Mouse (Mus musculus) C2C12 (cell line): ENCODE results near the gene Nfe2. TPM values are rescaled to one million over a fixed set of nuclear protein-coding genes. Genes with fewer than 3 reads are reported as not detected.
A peak's percentile ranks its signal among the peaks of the same experiment; 100 is the strongest.
"Not testable (repeated sequence)": the region's sequence is repeated elsewhere in the genome, so short reads cannot be mapped to it uniquely, and the experiment has no call there.

Experiments used
- H3K27me3 ChIP-seq: one replicate; pipeline ENCODE4 v1.6.1; 2011; ENCODE audit not compliant: control insufficient read depth, insufficient read depth, insufficient read length
- H3K36me3 ChIP-seq: one replicate; pipeline ENCODE4 v1.6.1; 2011; ENCODE audit not compliant: control insufficient read depth, insufficient read depth
- H3K4me3 ChIP-seq: one replicate; pipeline ENCODE4 v1.5.1; 2011; ENCODE audit warnings: mild to moderate bottlenecking, control low read depth; ENCODE audit not compliant: poor library complexity, insufficient read depth, severe bottlenecking
- H3K79me2 ChIP-seq: one replicate; pipeline ENCODE4 v1.6.1; 2011; ENCODE audit not compliant: control insufficient read depth, insufficient read depth
- H3K79me3 ChIP-seq: one replicate; pipeline ENCODE4 v1.6.1; 2011; ENCODE audit warnings: low read depth, control low read depth
- H3ac ChIP-seq: one replicate; pipeline ENCODE3; 2011; ENCODE audit warnings: low read depth; ENCODE audit not compliant: control insufficient read depth, insufficient read length
- CEBPB ChIP-seq: IDR thresholded peaks from one replicate; pipeline ENCODE4 v1.6.1; 2011; ENCODE audit warnings: low read depth, mild to moderate bottlenecking, control low read depth, moderate library complexity
- CTCF ChIP-seq: IDR thresholded peaks from one replicate; pipeline ENCODE4 v1.5.1; 2011; ENCODE audit not compliant: control insufficient read depth, insufficient read depth, insufficient read length
- FOSL1 ChIP-seq: IDR thresholded peaks from one replicate; pipeline ENCODE4 v1.8.0; 2011; ENCODE audit warnings: mild to moderate bottlenecking, low read length; ENCODE audit not compliant: poor library complexity, insufficient read depth, severe bottlenecking
- MAX ChIP-seq: IDR thresholded peaks from one replicate; pipeline ENCODE4 v1.6.1; 2011; ENCODE audit warnings: mild to moderate bottlenecking, control low read depth
- MYOD1 ChIP-seq: IDR thresholded peaks from one replicate; pipeline ENCODE4 v1.6.1; 2011; ENCODE audit warnings: low read depth; ENCODE audit not compliant: control insufficient read depth, insufficient read length
- MYOG ChIP-seq: IDR thresholded peaks from one replicate; pipeline ENCODE4 v1.6.1; 2011; ENCODE audit not compliant: control insufficient read depth, insufficient read length; ENCODE audit errors: extremely low read depth
- USF1 ChIP-seq: IDR thresholded peaks from one replicate; pipeline ENCODE4 v1.6.1; 2011; ENCODE audit warnings: low read depth, mild to moderate bottlenecking, control low read depth, moderate library complexity
- polyA plus RNA-seq: library from polyadenylated mRNA; unstranded; fragments of >200 nt; fragmentation: generic; extraction: Trizol; gene quantifications from one replicate; pipeline ENCODE4 v1.2.1, GENCODE M21; 2012; ENCODE audit warnings: missing spikeins

Gene Nfe2
- polyA plus RNA-seq, 1 experiment, result 0.25 TPM

GRCm38 (mm10) chr15:103277949-103278348 lies 19.7 kb upstream of the Nfe2 start:
- Histone ChIP-seq H3K4me3 (no peak overlapping the region), H3K79me2 (peaks cover 94% of the 10 kb centered on the region), H3K36me3 (no peaks in the 10 kb centered on the region), H3K79me3 (peaks cover 63% of the 10 kb centered on the region), H3K27me3 (no peaks in the 10 kb centered on the region), H3ac (no peak overlapping the region)
- no peak for TF ChIP-seq FOSL1
- TF ChIP-seq CTCF, result no peak
- no peak for TF ChIP-seq MAX
- TF ChIP-seq MYOD1, result no peak
- TF ChIP-seq CEBPB, result no peak
- no peak for TF ChIP-seq USF1
- no peak for TF ChIP-seq MYOG

- H3K36me3 ChIP-seq, H3K27me3 ChIP-seq, H3K4me3 ChIP-seq, H3ac ChIP-seq: not testable (repeated sequence)
- Histone ChIP-seq H3K79me3 (peaks cover 53% of the 10 kb centered on the region), H3K79me2 (peaks cover 79% of the 10 kb centered on the region)
Observed at GRCm38 (mm10) chr15:103275943-103276342, 17.7 kb upstream of the Nfe2 start.

- TF ChIP-seq MAX (no peak), USF1 (peak; percentile 99)
- Histone ChIP-seq H3K27me3 (no peaks in the 10 kb centered on the region), H3K4me3 (peak within 1 kb of the TSS; percentile 80), H3K36me3 (no peaks in the 10 kb centered on the region), H3K79me2 (peaks cover 49% of the 10 kb centered on the region), H3ac (peak within 1 kb of the TSS; percentile 77), H3K79me3 (peaks cover 33% of the 10 kb centered on the region)
Observed at GRCm38 (mm10) chr15:103272419-103273279, 14.4 kb upstream of the Nfe2 start, which contains the start of gene Copz1. TSS of gene Copz1 (plus strand) at chr15:103272714.

- Histone ChIP-seq H3K4me3 (no peak overlapping the region), H3K79me2 (peaks cover 12% of the 10 kb centered on the region), H3ac (no peak overlapping the region), H3K36me3 (no peaks in the 10 kb centered on the region), H3K79me3 (peaks cover 10% of the 10 kb centered on the region), H3K27me3 (no peaks in the 10 kb centered on the region)
- TF ChIP-seq MYOG (no peak), CTCF (no peak), FOSL1 (no peak), MAX (no peak), MYOD1 (no peak), USF1 (no peak), CEBPB (no peak)
Observed at GRCm38 (mm10) chr15:103268903-103269302, 10.7 kb upstream of the Nfe2 start.

- Histone ChIP-seq H3K4me3 (no peak overlapping the region), H3ac (no peak overlapping the region), H3K79me2 (no peaks in the 10 kb centered on the region), H3K36me3 (no peaks in the 10 kb centered on the region), H3K27me3 (no peaks in the 10 kb centered on the region), H3K79me3 (no peaks in the 10 kb centered on the region)
- TF ChIP-seq MYOG, result no peak
- no peak for TF ChIP-seq CEBPB
- TF ChIP-seq FOSL1, result no peak
Observed at GRCm38 (mm10) chr15:103264794-103265193, 6.6 kb upstream of the Nfe2 start.

GRCm38 (mm10) chr15:103259989-103260388 lies 1.8 kb upstream of the Nfe2 start:
- no peaks in the 10 kb centered on the region for H3K27me3 ChIP-seq
- no peaks in the 10 kb centered on the region for H3K79me3 ChIP-seq
- TF ChIP-seq FOSL1 (no peak), CTCF (no peak), USF1 (no peak), MYOD1 (no peak), MYOG (no peak), MAX (no peak), CEBPB (no peak)
- no peaks in the 10 kb centered on the region for H3K79me2 ChIP-seq
- H3ac ChIP-seq, result no peak overlapping the region
- no peak overlapping the region for H3K4me3 ChIP-seq
- no peaks in the 10 kb centered on the region for H3K36me3 ChIP-seq
